Comparison of ENCODE assay signal across 8 mouse cellular contexts in genomic region chr13:111687285-111687781, GRCm38 (mm10). TPM values are rescaled to one million over a fixed set of nuclear protein-coding genes. Genes with fewer than 3 reads are reported as not detected.
A peak's percentile ranks its signal among the peaks of the same experiment; 100 is the strongest.
DNase-seq lines count a peak whose midpoint lies in the region; ATAC-seq and TF ChIP-seq lines count a peak whose summit lies in the region.

No protein-coding gene starts in this region.

- H3K9ac ChIP-seq in heart, embryonic 11.5 days (ENCODE audit: low read depth, low read length), result peak overlapping the region; percentile 97
- H3K9ac ChIP-seq in kidney, embryonic 16.5 days (replicated peaks; ENCODE audit: low read length), result peak overlapping the region; percentile 99
- peak overlapping the region; percentile 95 for H3K9ac ChIP-seq in liver, embryonic 11.5 days (ENCODE audit: low read depth, low read length)
- peak overlapping the region; percentile 99 for H3K9ac ChIP-seq in stomach, embryonic 16.5 days (ENCODE audit: low read length)

- TF ChIP-seq CTCF in C2C12 (IDR thresholded peaks at IDR 0.05; ENCODE audit: control insufficient read depth, insufficient read depth, insufficient read length), result no peak

- H3ac ChIP-seq in C2C12 (ENCODE audit: control insufficient read depth, insufficient read length, low read depth), result peak overlapping the region; percentile 96

- peak; percentile 68 for DNase-seq in brain, adult 2 months (ENCODE audit: low read depth, low spot score)
- DNase-seq in liver, embryonic 11.5 days (ENCODE audit: low spot score), result no peak
- DNase-seq in naive thymus-derived CD4-positive, alpha-beta T cell, adult 2 months (ENCODE audit: low read depth), result peak; percentile 51

- no peaks in the 10 kb centered on the region for H3K27me3 ChIP-seq in C2C12 (ENCODE audit: control insufficient read depth, insufficient read depth, insufficient read length)
- no peaks in the 10 kb centered on the region for H3K27me3 ChIP-seq in heart, embryonic 11.5 days (ENCODE audit: control insufficient read depth, insufficient read depth, low read length)
- no peaks in the 10 kb centered on the region for H3K27me3 ChIP-seq in kidney, embryonic 16.5 days (ENCODE audit: insufficient read depth, low read length)
- no peaks in the 10 kb centered on the region for H3K27me3 ChIP-seq in liver, embryonic 11.5 days (replicated peaks; ENCODE audit: control insufficient read depth, insufficient read depth, low read length)
- H3K27me3 ChIP-seq in stomach, embryonic 16.5 days (ENCODE audit: control insufficient read depth, insufficient read depth, low read length), result no peaks in the 10 kb centered on the region

- H3K36me3 ChIP-seq in C2C12 (ENCODE audit: control insufficient read depth, insufficient read depth), result peaks cover 15% of the 10 kb centered on the region
- H3K36me3 ChIP-seq in heart, embryonic 11.5 days (ENCODE audit: control insufficient read depth, insufficient read depth, low read length), result peaks cover 4% of the 10 kb centered on the region
- H3K36me3 ChIP-seq in kidney, embryonic 16.5 days (ENCODE audit: insufficient read depth, low read length), result peaks cover 9% of the 10 kb centered on the region; the same call in 1 of the 2 replicates
- peaks cover 5% of the 10 kb centered on the region; the same call in 1 of the 2 replicates for H3K36me3 ChIP-seq in liver, embryonic 11.5 days (ENCODE audit: control insufficient read depth, insufficient read depth, low read length)
- H3K36me3 ChIP-seq in stomach, embryonic 16.5 days (ENCODE audit: control insufficient read depth, insufficient read depth, low read length), result peaks cover 8% of the 10 kb centered on the region; the same call in 1 of the 2 replicates

- WGBS in heart, embryonic 11.5 days (ENCODE audit: insufficient replicate concordance), result under 1% methylated on average over 35 of the region's 35 CpGs
- WGBS in kidney, embryonic 16.5 days, result under 1% methylated on average over 35 of the region's 35 CpGs
- WGBS in liver, embryonic 11.5 days, result under 1% methylated on average over 35 of the region's 35 CpGs
- WGBS in stomach, embryonic 16.5 days, result 0% methylated on average over 34 of the region's 35 CpGs

- peak overlapping the region; percentile 73 for H3K4me2 ChIP-seq in heart, embryonic 11.5 days
- peak overlapping the region; percentile 88 for H3K4me2 ChIP-seq in kidney, embryonic 16.5 days (replicated peaks; ENCODE audit: low read depth, low read length)
- peak overlapping the region; percentile 90 for H3K4me2 ChIP-seq in liver, embryonic 11.5 days
- peak overlapping the region; percentile 68 for H3K4me2 ChIP-seq in stomach, embryonic 16.5 days (ENCODE audit: low read depth, low read length)

- H3K9me3 ChIP-seq in heart, embryonic 11.5 days (replicated peaks; ENCODE audit: control insufficient read depth, low read length), result no peaks in the 10 kb centered on the region
- no peaks in the 10 kb centered on the region for H3K9me3 ChIP-seq in kidney, embryonic 16.5 days (ENCODE audit: low read length)
- H3K9me3 ChIP-seq in liver, embryonic 11.5 days (ENCODE audit: control insufficient read depth, low read length), result no peaks in the 10 kb centered on the region
- no peaks in the 10 kb centered on the region for H3K9me3 ChIP-seq in stomach, embryonic 16.5 days (replicated peaks; ENCODE audit: control insufficient read depth, low read length)

- peaks cover 11% of the 10 kb centered on the region for H3K79me3 ChIP-seq in C2C12 (ENCODE audit: low read depth)

- peaks cover 4% of the 10 kb centered on the region; the same call in 1 of the 2 replicates for H3K4me1 ChIP-seq in heart, embryonic 11.5 days (ENCODE audit: control insufficient read depth, insufficient read depth, low read length)
- H3K4me1 ChIP-seq in kidney, embryonic 16.5 days (ENCODE audit: insufficient read depth, low read length), result peaks cover 10% of the 10 kb centered on the region
- peaks cover 3% of the 10 kb centered on the region; the same call in 1 of the 2 replicates for H3K4me1 ChIP-seq in liver, embryonic 11.5 days (replicated peaks; ENCODE audit: control insufficient read depth, insufficient read depth, low read length)
- peaks cover 3% of the 10 kb centered on the region; the same call in 1 of the 2 replicates for H3K4me1 ChIP-seq in stomach, embryonic 16.5 days (ENCODE audit: control insufficient read depth, insufficient read depth, low read length)

- H3K27ac ChIP-seq in heart, embryonic 11.5 days (ENCODE audit: low read depth, low read length), result peak overlapping the region; percentile 93
- H3K27ac ChIP-seq in kidney, embryonic 16.5 days (ENCODE audit: low read length), result peak overlapping the region; percentile 97
- H3K27ac ChIP-seq in liver, embryonic 11.5 days (ENCODE audit: low read depth, low read length), result peak overlapping the region; percentile 93
- H3K27ac ChIP-seq in stomach, embryonic 16.5 days (ENCODE audit: low read length), result peak overlapping the region; percentile 96

- peaks cover 45% of the 10 kb centered on the region for H3K79me2 ChIP-seq in C2C12 (ENCODE audit: control insufficient read depth, insufficient read depth)

- peak overlapping the region; percentile 46 for H3K4me3 ChIP-seq in C2C12 (ENCODE audit: insufficient read depth, poor library complexity, severe bottlenecking)
- peak overlapping the region; percentile 95 for H3K4me3 ChIP-seq in heart, embryonic 11.5 days (ENCODE audit: low read depth, low read length)
- H3K4me3 ChIP-seq in kidney, embryonic 16.5 days (ENCODE audit: low read length), result peak overlapping the region; percentile 78
- H3K4me3 ChIP-seq in liver, embryonic 11.5 days (ENCODE audit: low read depth, low read length), result peak overlapping the region; percentile 93
- H3K4me3 ChIP-seq in stomach, embryonic 16.5 days (replicated peaks; ENCODE audit: low read length), result peak overlapping the region; percentile 91

- peak; percentile 76 for ATAC-seq in erythroblast, adult 5-6 weeks (replicated peaks; ENCODE audit: low FRiP score, poor library complexity, severe bottlenecking)
- ATAC-seq in heart, embryonic 11.5 days (replicated peaks; ENCODE audit: insufficient number of reproducible peaks, low FRiP score, low TSS enrichment), result 0 out of 2 replicates have a peak, but pooled peaks have one; percentile 23
- ATAC-seq in kidney, embryonic 16.5 days (ENCODE audit: low FRiP score, low TSS enrichment), result peak; percentile 62
- ATAC-seq in liver, embryonic 11.5 days (replicated peaks; ENCODE audit: low FRiP score), result peak; percentile 79
- ATAC-seq in stomach, embryonic 16.5 days (ENCODE audit: insufficient read depth, low FRiP score), result peak; percentile 75

TF ChIP-seq in C2C12, 6 proteins besides CTCF, POLR2A, EP300 and RAD21:
- TF ChIP-seq MYOG (IDR thresholded peaks at IDR 0.05; ENCODE audit: control insufficient read depth, extremely low read depth, insufficient read length) (no peak), MAX (IDR thresholded peaks at IDR 0.05) (no peak), CEBPB (IDR thresholded peaks at IDR 0.05; ENCODE audit: low read depth) (no peak), USF1 (IDR thresholded peaks at IDR 0.05; ENCODE audit: low read depth) (no peak), MYOD1 (IDR thresholded peaks at IDR 0.05; ENCODE audit: control insufficient read depth, insufficient read length, low read depth) (no peak), FOSL1 (IDR thresholded peaks at IDR 0.05; ENCODE audit: insufficient read depth, low read length, poor library complexity, severe bottlenecking) (no peak)

RNA-seq across cellular contexts. Expression of gene Mier3, which starts 6.6 kb away (rescaled TPM):
- polyA plus RNA-seq in C2C12 (2012; fragmentation: generic; extraction: Trizol), result 2.8 TPM
- total RNA-seq in erythroblast, adult 5-6 weeks (2015; ENCODE audit: low replicate concordance), result 18.4 and 24.8 TPM in 2 replicates
- total RNA-seq in erythroblast, adult 5-6 weeks (2017; ENCODE audit: low replicate concordance), result 34.7 and 39.4 TPM in 2 replicates
- 16.3 and 16.8 TPM in 2 replicates for polyA plus RNA-seq in heart, embryonic 11.5 days (2014; fragmentation: Nextera tagmentation; extraction: Ambion mirVana)
- polyA plus RNA-seq in kidney, embryonic 16.5 days (2015; fragmentation: Nextera tagmentation; extraction: Ambion mirVana), result 18.3 and 21.0 TPM in 2 replicates
- 20.6 and 20.9 TPM in 2 replicates for polyA plus RNA-seq in liver, embryonic 11.5 days (2014; fragmentation: Nextera tagmentation; extraction: Ambion mirVana)
- polyA plus RNA-seq in stomach, embryonic 16.5 days (2015; fragmentation: Nextera tagmentation; extraction: Ambion mirVana), result 18.2 and 18.6 TPM in 2 replicates

Comparison
In these comparisons a context has a peak if more than half of its experiments do, and no peak if none do; other contexts are left out.
1. ATAC-seq: peak in every context shown above with its lines; median percentile 79 in liver, embryonic 11.5 days; 76 in erythroblast, adult 5-6 weeks; 75 in stomach, embryonic 16.5 days; 62 in kidney, embryonic 16.5 days; 23 in heart, embryonic 11.5 days.